8 mouse cellular contexts compared by ENCODE assay signal in genomic region chr11:59778181-59778873, GRCm38 (mm10). TPM values are rescaled to one million over a fixed set of nuclear protein-coding genes. Genes with fewer than 3 reads are reported as not detected.
DNase-seq lines count a peak whose midpoint lies in the region; ATAC-seq lines count a peak whose summit lies in the region.

No protein-coding gene starts in this region.

- 54% methylated on average over 9 of the region's 9 CpGs for WGBS in kidney, embryonic 16.5 days
- WGBS in liver, embryonic 16.5 days (ENCODE audit: insufficient replicate concordance), result 41% methylated on average over 9 of the region's 9 CpGs

- H3K36me3 ChIP-seq in kidney, embryonic 16.5 days (ENCODE audit: insufficient read depth, low read length), result peaks cover 38% of the 10 kb centered on the region
- H3K36me3 ChIP-seq in liver, embryonic 16.5 days (ENCODE audit: control insufficient read depth, insufficient read depth), result no peaks in the 10 kb centered on the region; the same call in 1 of the 2 replicates

- H3K9ac ChIP-seq in kidney, embryonic 16.5 days (replicated peaks; ENCODE audit: low read length), result no peak overlapping the region
- H3K9ac ChIP-seq in liver, embryonic 16.5 days (ENCODE audit: low read depth, low read length), result no peak overlapping the region

- DNase-seq in A20 (ENCODE audit: low read depth, low spot score), result peak; percentile 85
- peak; percentile 80 for DNase-seq in embryo, embryonic 10.5 days (ENCODE audit: low spot score)
- peak; percentile 61 to 77 for DNase-seq in heart, adult 18-20 months
- peak; percentile 71 for DNase-seq in ovary, postnatal 36 days (ENCODE audit: low spot score)
- DNase-seq in thymus, postnatal 14 days, result peak; percentile 88

- no peaks in the 10 kb centered on the region for H3K4me1 ChIP-seq in kidney, embryonic 16.5 days (ENCODE audit: insufficient read depth, low read length)
- H3K4me1 ChIP-seq in liver, embryonic 16.5 days (ENCODE audit: control insufficient read depth, low read depth, low read length), result no peaks in the 10 kb centered on the region; the same call in 1 of the 2 replicates

- no peaks in the 10 kb centered on the region for H3K27me3 ChIP-seq in kidney, embryonic 16.5 days (ENCODE audit: insufficient read depth, low read length)
- H3K27me3 ChIP-seq in liver, embryonic 16.5 days (ENCODE audit: control insufficient read depth, insufficient read depth, low read depth, low read length), result no peaks in the 10 kb centered on the region

- H3K27ac ChIP-seq in kidney, embryonic 16.5 days (ENCODE audit: low read length), result no peak overlapping the region
- H3K27ac ChIP-seq in liver, embryonic 16.5 days (ENCODE audit: low read length), result no peak overlapping the region

- H3K9me3 ChIP-seq in kidney, embryonic 16.5 days (ENCODE audit: low read length), result no peaks in the 10 kb centered on the region
- H3K9me3 ChIP-seq in liver, embryonic 16.5 days (replicated peaks; ENCODE audit: control insufficient read depth, low read length), result no peaks in the 10 kb centered on the region

- peak; percentile 69 for ATAC-seq in activated CD4-positive, CD25-positive, alpha-beta regulatory T cell, adult 4 months
- 0 out of 2 replicates have a peak, but pooled peaks have one; percentile 53 for ATAC-seq in kidney, embryonic 16.5 days (ENCODE audit: low FRiP score, low TSS enrichment)
- ATAC-seq in liver, embryonic 16.5 days (ENCODE audit: low read depth), result peak; percentile 74

- H3K4me3 ChIP-seq in kidney, embryonic 16.5 days (ENCODE audit: low read length), result no peak overlapping the region
- no peak overlapping the region for H3K4me3 ChIP-seq in liver, embryonic 16.5 days (ENCODE audit: low read depth, low read length)

- H3K4me2 ChIP-seq in kidney, embryonic 16.5 days (replicated peaks; ENCODE audit: low read depth, low read length), result no peak overlapping the region
- no peak overlapping the region for H3K4me2 ChIP-seq in liver, embryonic 16.5 days (ENCODE audit: low read depth, low read length)

RNA-seq across cellular contexts. Expression of gene Pld6, which starts 9.1 kb away (rescaled TPM):
- not detected for polyA plus RNA-seq in activated CD4-positive, CD25-positive, alpha-beta regulatory T cell, adult 4 months (2017; shearing (Covaris generic))
- total RNA-seq in heart, adult 18-20 months (2021), result under 1 TPM; 0.46 to 0.50 TPM
- polyA plus RNA-seq in kidney, embryonic 16.5 days (2015; fragmentation: Nextera tagmentation; extraction: Ambion mirVana), result 5.8 and 6.6 TPM in 2 replicates
- polyA plus RNA-seq in liver, embryonic 16.5 days (2015; fragmentation: Nextera tagmentation; extraction: Ambion mirVana), result 2.1 and 2.5 TPM in 2 replicates

RNA-seq across cellular contexts. Expression of gene Flcn, which starts 31.5 kb away (rescaled TPM):
- polyA plus RNA-seq in activated CD4-positive, CD25-positive, alpha-beta regulatory T cell, adult 4 months (2017; shearing (Covaris generic)), result 10 to 100 TPM; 18.2 to 28.7 TPM
- 10 to 100 TPM; 43.5 to 49.5 TPM for total RNA-seq in heart, adult 18-20 months (2021)
- 37.7 and 41.5 TPM in 2 replicates for polyA plus RNA-seq in kidney, embryonic 16.5 days (2015; fragmentation: Nextera tagmentation; extraction: Ambion mirVana)
- 15.3 and 19.3 TPM in 2 replicates for polyA plus RNA-seq in liver, embryonic 16.5 days (2015; fragmentation: Nextera tagmentation; extraction: Ambion mirVana)
